Mouse (Mus musculus) liver, postnatal 0 days (tissue): ENCODE results near the gene Zfx. TPM values are rescaled to one million over a fixed set of nuclear protein-coding genes. Genes with fewer than 3 reads are reported as not detected.

Source experiments
- ATAC-seq: fragments of 200-750 bp; cut with Nextera tagmentation; 2 replicates; pipeline ENCODE4 v1.8.0; 2017; ENCODE audit warnings: mild to moderate bottlenecking, moderate library complexity
- DNase-seq: peaks from one replicate; pipeline ENCODE4 v3.0.0-alpha.2; 2016
- H3K27ac ChIP-seq: fragments of 300-500 bp; sonication (generic); 2 replicates; pipeline ENCODE4 v1.5.1; 2014; ENCODE audit warnings: antibody characterized with exemption, moderate library complexity, mild to moderate bottlenecking, low read depth
- H3K27me3 ChIP-seq: fragments of 300-500 bp; sonication (generic); 2 replicates; pipeline ENCODE4 v1.6.1; 2014; ENCODE audit warnings: low read length, control low read depth, mixed read lengths; ENCODE audit not compliant: insufficient read depth
- H3K36me3 ChIP-seq: fragments of 300-500 bp; sonication (generic); replicated peaks from 2 replicates; pipeline ENCODE4 v1.6.1; 2014; ENCODE audit warnings: mild to moderate bottlenecking, control low read depth, low read length, moderate library complexity, mixed read lengths; ENCODE audit not compliant: insufficient read depth
- H3K4me1 ChIP-seq: fragments of 300-500 bp; sonication (generic); 2 replicates; pipeline ENCODE4 v1.6.1; 2014; ENCODE audit warnings: antibody characterized with exemption, mild to moderate bottlenecking, control low read depth; ENCODE audit not compliant: insufficient read depth
- H3K4me2 ChIP-seq: fragments of 300-500 bp; sonication (generic); 2 replicates; pipeline ENCODE4 v1.6.1; 2014; ENCODE audit warnings: low read depth, mild to moderate bottlenecking, low read length, moderate library complexity, mixed read lengths
- H3K4me3 ChIP-seq: fragments of 300-500 bp; sonication (generic); 2 replicates; pipeline ENCODE4 v1.5.1; 2014; ENCODE audit warnings: low read depth, low read length
- H3K9ac ChIP-seq: fragments of 300-500 bp; sonication (generic); replicated peaks from 2 replicates; pipeline ENCODE4 v1.6.1; 2014; ENCODE audit warnings: mild to moderate bottlenecking, moderate library complexity
- H3K9me3 ChIP-seq: fragments of 300-500 bp; sonication (generic); 2 replicates; pipeline ENCODE4 v1.6.1; 2016; ENCODE audit warnings: mild to moderate bottlenecking, control low read depth, low read length, mixed read lengths
- CTCF ChIP-seq: sonication (generic); IDR thresholded peaks from 2 replicates; pipeline ENCODE4 v1.5.1; 2016; ENCODE audit warnings: antibody characterized with exemption, low read depth
- EP300 ChIP-seq: IDR thresholded peaks from 2 replicates; pipeline ENCODE4 v1.6.1; 2016; ENCODE audit warnings: antibody characterized with exemption, low read depth, mild to moderate bottlenecking
- WGBS: fragments of 180-500 bp; shearing (Covaris S2); extraction: QIAGEN DNeasy Blood & Tissue Kit; methylation state at CpG from one replicate; pipeline ENCODE4 v1.1.7; 2014; ENCODE audit not compliant: insufficient replicate concordance; 5-methylcytosine and 5-hydroxymethylcytosine counted together
- polyA plus RNA-seq: library from polyadenylated mRNA; unstranded; fragments of >200 nt; fragmentation: Nextera tagmentation; extraction: Ambion mirVana; gene quantifications from 2 replicates; pipeline ENCODE4 v1.2.1, GENCODE M21; 2015

Gene Zfx
- polyA plus RNA-seq, result 9.0 and 9.8 TPM in 2 replicates

DNA sequence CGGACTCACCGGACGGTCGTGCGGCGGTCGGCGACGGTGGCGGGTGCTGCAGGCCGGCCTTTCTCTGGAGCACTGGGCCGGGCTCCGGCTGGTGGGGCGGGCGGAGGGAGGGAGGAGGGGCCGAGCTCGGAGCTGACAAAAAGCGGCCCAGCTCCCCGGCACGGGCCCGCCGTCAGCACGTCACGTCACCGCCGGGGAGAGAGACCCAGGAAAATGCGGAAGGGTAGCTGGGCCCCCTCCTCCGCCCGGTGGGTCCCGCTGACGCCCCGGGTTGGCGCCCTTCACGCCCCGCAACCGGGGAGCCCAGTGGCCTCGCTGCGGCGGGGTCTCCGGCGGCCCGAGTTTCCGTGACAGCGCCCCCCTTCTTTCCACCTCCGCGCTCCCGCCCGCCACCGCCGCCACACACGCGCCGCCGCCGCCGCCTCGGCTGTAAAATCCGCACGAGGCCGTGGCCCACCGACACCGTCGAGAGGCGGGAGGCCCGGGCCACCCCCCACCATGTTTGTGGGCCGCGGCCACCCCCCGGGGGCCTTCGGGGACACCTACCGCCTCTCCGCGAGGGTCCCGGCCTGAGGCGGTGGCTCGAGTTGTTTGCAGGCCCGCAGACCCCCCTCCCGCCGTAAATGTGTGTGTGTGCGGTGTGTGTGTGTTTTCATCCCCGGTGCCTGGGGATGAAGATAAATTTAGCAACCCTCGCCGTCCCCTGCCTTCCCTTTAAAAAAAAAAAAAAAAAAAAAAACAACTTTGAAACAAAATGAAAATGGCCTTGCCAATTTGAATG lies at the start of gene Zfx:
Gene Zfx (minus strand): TSS at position 644 of the 781 bp plus-strand sequence.
- TF ChIP-seq CTCF (peak; percentile 32; the same call in 1 of the 2 replicates), EP300 (no peak)
- peak; percentile 73 for ATAC-seq

DNA sequence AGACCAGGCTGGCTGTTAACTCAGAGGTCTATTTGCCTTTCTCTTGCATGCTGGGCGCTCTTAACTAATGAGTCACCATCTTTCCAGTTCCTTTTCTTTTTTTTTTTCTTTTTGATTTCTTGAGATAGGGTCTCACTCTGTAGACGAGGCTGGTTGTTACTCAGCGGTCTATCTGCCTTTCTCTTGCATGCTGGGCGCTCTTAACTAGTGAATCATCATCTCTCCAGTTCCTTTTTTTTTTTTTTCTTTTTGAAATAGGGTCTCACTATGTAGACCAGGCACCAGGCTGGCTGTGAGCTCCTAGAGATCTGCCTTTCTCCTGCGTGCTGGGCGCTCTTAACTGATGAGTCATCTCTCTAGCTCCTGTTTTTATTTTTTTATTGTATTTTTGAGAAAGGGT lies 45.8 kb upstream of the Zfx start:
- no peak overlapping the region for H3K9ac ChIP-seq
- H3K36me3 ChIP-seq, result no peaks in the 10 kb centered on the region
- H3K4me2 ChIP-seq, result no peak overlapping the region
- no peak for TF ChIP-seq EP300
- TF ChIP-seq CTCF, result no peak
- no peak overlapping the region for H3K27ac ChIP-seq
- H3K9me3 ChIP-seq, result no peaks in the 10 kb centered on the region
- ATAC-seq, result no peak
- no peak overlapping the region for H3K4me3 ChIP-seq
- no peaks in the 10 kb centered on the region for H3K4me1 ChIP-seq
- no peaks in the 10 kb centered on the region for H3K27me3 ChIP-seq
- WGBS, result 58% methylated on average over 6 of the region's 6 CpGs
- DNase-seq, result no peak

More for the DNA sequence above, at the start of gene Zfx:
- peak within 1 kb of the TSS; percentile 71 for H3K4me3 ChIP-seq
- peak within 1 kb of the TSS; percentile 74 for H3K4me2 ChIP-seq
- peak within 1 kb of the TSS; percentile 95 for H3K9ac ChIP-seq
- peaks cover 5% of the 10 kb centered on the region; the same call in 1 of the 2 replicates for H3K4me1 ChIP-seq
- no peaks in the 10 kb centered on the region for H3K27me3 ChIP-seq
- no peaks in the 10 kb centered on the region for H3K9me3 ChIP-seq
- no peaks in the 10 kb centered on the region for H3K36me3 ChIP-seq
- peak within 1 kb of the TSS; percentile 100 for H3K27ac ChIP-seq
- WGBS, result 8% methylated on average over 40 of the region's 82 CpGs
- peak; percentile 78 for DNase-seq

DNA sequence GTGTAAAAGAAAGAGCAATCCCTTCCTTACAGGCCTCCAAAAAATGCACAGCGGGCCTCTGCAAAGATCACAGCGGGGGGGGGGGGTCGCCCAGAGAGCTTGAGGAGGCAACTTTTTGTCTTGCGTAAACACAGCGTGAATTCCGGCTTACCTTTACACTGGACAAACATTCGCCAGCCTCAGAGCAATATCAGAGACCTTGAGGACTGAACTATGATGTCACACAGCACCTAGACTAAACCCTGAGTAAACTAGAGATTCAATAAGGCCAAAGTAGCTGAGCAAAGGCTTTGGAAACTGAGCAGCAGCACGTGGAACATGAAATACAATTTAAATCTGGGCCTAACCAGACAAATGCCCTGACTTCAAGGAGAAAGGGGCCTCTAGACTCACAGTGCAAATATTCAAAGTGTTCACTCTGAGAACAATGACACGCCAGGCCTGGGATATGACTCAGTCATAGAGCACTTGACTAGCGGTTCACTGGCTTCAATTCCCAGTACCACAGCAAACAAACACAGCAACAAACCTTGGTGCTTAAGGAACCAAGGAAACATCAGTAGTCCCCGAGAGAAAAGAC lies 28.8 kb upstream of the Zfx start:
- DNase-seq (no peak), ATAC-seq (no peak)
- H3K4me1 ChIP-seq, result no peaks in the 10 kb centered on the region
- no peaks in the 10 kb centered on the region for H3K36me3 ChIP-seq
- no peak overlapping the region for H3K4me2 ChIP-seq
- peaks cover 4% of the 10 kb centered on the region; the same call in 1 of the 2 replicates for H3K27me3 ChIP-seq
- no peak overlapping the region for H3K9ac ChIP-seq
- no peak overlapping the region for H3K27ac ChIP-seq
- H3K9me3 ChIP-seq, result no peaks in the 10 kb centered on the region
- no peak overlapping the region for H3K4me3 ChIP-seq
- WGBS, result 45% methylated on average over 11 of the region's 11 CpGs
- TF ChIP-seq CTCF (no peak), EP300 (no peak)

DNA sequence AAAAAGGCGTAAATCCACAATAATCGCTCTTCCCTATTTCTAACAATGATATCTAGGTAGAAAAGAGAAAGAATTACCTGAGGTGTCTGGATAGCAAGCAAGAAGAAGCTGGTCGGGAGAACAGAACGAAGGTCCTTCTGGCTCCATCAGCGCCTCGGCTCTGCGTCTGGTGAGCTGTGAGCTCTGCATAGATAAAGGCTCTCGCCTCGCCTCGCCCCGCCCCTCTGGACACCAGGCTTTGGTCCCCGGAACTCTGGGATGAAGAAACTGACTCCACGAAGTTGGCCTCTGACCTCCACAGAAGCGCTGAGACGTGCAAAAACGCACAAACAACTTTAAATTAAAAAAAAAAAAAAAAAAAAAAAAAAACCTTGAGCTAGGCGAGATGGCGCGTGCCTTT lies 27.0 kb upstream of the Zfx start:
- ATAC-seq, result no peak
- WGBS, result 78% methylated on average over 19 of the region's 19 CpGs
- Histone ChIP-seq H3K9ac (no peak overlapping the region), H3K4me1 (no peaks in the 10 kb centered on the region), H3K4me3 (no peak overlapping the region), H3K27ac (no peak overlapping the region), H3K36me3 (no peaks in the 10 kb centered on the region), H3K27me3 (peaks cover 8% of the 10 kb centered on the region; the same call in 1 of the 2 replicates), H3K9me3 (no peaks in the 10 kb centered on the region), H3K4me2 (no peak overlapping the region)
- no peak for TF ChIP-seq EP300
- no peak for TF ChIP-seq CTCF
- DNase-seq, result no peak

DNA sequence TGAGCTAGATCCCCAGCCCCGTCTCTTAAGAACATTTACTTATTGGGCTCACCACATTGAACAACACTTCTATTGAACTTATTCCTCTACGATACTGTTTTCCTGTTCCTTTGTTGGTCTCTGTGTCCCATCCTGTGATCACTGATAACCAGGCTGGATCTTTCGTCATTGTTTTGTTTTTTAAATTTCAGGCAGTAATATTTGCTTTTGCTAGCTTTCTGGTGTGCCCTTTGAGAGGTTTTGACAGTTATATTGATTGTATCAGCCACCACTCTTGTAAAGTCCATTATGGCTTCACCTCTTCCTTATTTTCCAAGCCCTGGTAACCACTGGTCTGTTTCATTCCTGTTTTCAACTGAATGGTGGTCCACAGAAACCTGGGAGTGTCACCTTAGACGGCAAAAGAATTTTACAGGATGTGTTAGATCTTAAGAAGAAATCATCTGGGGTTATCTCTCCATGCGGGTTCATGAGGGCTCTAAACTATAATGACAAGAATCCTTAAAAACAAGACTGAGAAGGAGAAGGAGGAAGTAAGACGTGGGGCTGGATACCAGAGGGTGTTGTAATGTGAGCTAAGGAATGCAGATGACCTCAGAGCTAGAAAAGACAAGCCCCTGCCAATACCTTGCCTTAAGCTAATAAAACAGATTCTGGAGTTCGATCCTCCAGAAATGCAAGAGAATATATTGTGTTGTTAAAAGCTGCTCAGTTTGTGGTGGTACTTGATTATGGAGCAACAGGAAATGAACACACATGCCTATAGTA lies 18.7 kb upstream of the Zfx start:
- Histone ChIP-seq H3K27ac (peak overlapping the region; percentile 39; the same call in 1 of the 2 replicates), H3K4me3 (no peak overlapping the region), H3K9me3 (no peaks in the 10 kb centered on the region), H3K36me3 (no peaks in the 10 kb centered on the region), H3K27me3 (peaks cover 9% of the 10 kb centered on the region; the same call in 1 of the 2 replicates), H3K4me2 (no peak overlapping the region), H3K9ac (no peak overlapping the region), H3K4me1 (no peaks in the 10 kb centered on the region)
- ATAC-seq (peak; percentile 58), DNase-seq (no peak)
- TF ChIP-seq CTCF (no peak), EP300 (no peak)
- WGBS, result 53% methylated on average over 7 of the region's 7 CpGs

DNA sequence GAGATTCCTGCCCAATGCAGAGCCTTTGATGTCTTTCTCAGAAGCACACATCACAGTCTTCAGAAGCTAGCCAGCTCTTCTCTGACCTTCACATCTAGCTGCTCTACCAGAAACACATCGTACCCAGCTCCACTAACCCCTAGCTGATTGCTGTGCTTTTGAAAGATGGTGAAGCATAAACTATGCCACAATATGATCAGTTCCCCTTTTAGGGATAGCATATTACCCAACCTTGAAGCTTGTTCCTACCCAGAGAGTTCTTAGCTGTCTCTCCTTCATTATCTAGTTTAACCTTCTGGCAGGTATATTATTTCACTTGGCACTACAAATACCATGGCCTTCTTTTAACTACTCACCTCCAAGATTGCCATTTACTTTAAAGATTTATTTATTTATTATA lies 16.6 kb upstream of the Zfx start:
- no peaks in the 10 kb centered on the region for H3K36me3 ChIP-seq
- no peak overlapping the region for H3K4me3 ChIP-seq
- no peak overlapping the region for H3K9ac ChIP-seq
- TF ChIP-seq CTCF (no peak), EP300 (no peak)
- H3K27ac ChIP-seq, result no peak overlapping the region
- no peaks in the 10 kb centered on the region for H3K9me3 ChIP-seq
- ATAC-seq, result no peak
- DNase-seq, result no peak
- 54% methylated on average over 1 of the region's 1 CpGs for WGBS
- no peaks in the 10 kb centered on the region for H3K4me1 ChIP-seq
- no peak overlapping the region for H3K4me2 ChIP-seq
- H3K27me3 ChIP-seq, result peaks cover 7% of the 10 kb centered on the region; the same call in 1 of the 2 replicates
